Mouse (Mus musculus): Measurements from ENCODE around the gene Lrig2. TPM values are rescaled to one million over a fixed set of nuclear protein-coding genes. Genes with fewer than 3 reads are reported as not detected.

The Lrig2 gene
- polyA plus RNA-seq, 1 experiment from 2014 or later, result 23.7 TPM

- H3K27me3 ChIP-seq (ENCODE audit: control insufficient read depth, insufficient read depth, low read length), result no peaks in the 10 kb centered on the region
- no peak overlapping the region for H3K4me2 ChIP-seq
- DNase-seq (ENCODE audit: low spot score, missing footprints) (no peak), ATAC-seq (ENCODE audit: low FRiP score) (no peak)
- no peaks in the 10 kb centered on the region for H3K36me3 ChIP-seq (ENCODE audit: control insufficient read depth, insufficient read depth, low read length)
- no peak overlapping the region for H3K27ac ChIP-seq (ENCODE audit: low read depth, low read length)
- H3K4me3 ChIP-seq (ENCODE audit: low read depth, low read length), result no peak overlapping the region
- H3K4me1 ChIP-seq (ENCODE audit: control insufficient read depth, insufficient read depth, low read length), result no peaks in the 10 kb centered on the region
- WGBS, result 86% methylated on average over 1 of the region's 1 CpGs
- no peaks in the 10 kb centered on the region for H3K9me3 ChIP-seq (ENCODE audit: control insufficient read depth, low read length)
- H3K9ac ChIP-seq (ENCODE audit: low read length), result no peak overlapping the region
Measured at GRCm38 (mm10) chr3:104533223-104533622, 21.5 kb upstream of the Lrig2 start.

GRCm38 (mm10) chr3:104526115-104526882 lies 14.6 kb upstream of the Lrig2 start:
- no peak overlapping the region for H3K4me3 ChIP-seq (ENCODE audit: low read depth, low read length)
- DNase-seq (ENCODE audit: low spot score, missing footprints), result no peak
- ATAC-seq (ENCODE audit: low FRiP score), result no peak
- 80% methylated on average over 4 of the region's 4 CpGs for WGBS
- H3K4me2 ChIP-seq, result no peak overlapping the region
- no peaks in the 10 kb centered on the region for H3K36me3 ChIP-seq (ENCODE audit: control insufficient read depth, insufficient read depth, low read length)
- H3K27me3 ChIP-seq (ENCODE audit: control insufficient read depth, insufficient read depth, low read length), result no peaks in the 10 kb centered on the region
- no peak overlapping the region for H3K9ac ChIP-seq (ENCODE audit: low read length)
- no peak overlapping the region for H3K27ac ChIP-seq (ENCODE audit: low read depth, low read length)
- no peaks in the 10 kb centered on the region for H3K9me3 ChIP-seq (ENCODE audit: control insufficient read depth, low read length)
- H3K4me1 ChIP-seq (ENCODE audit: control insufficient read depth, insufficient read depth, low read length), result no peaks in the 10 kb centered on the region

GRCm38 (mm10) chr3:104525516-104525915 lies 13.8 kb upstream of the Lrig2 start:
- no peaks in the 10 kb centered on the region for H3K9me3 ChIP-seq (ENCODE audit: control insufficient read depth, low read length)
- DNase-seq (ENCODE audit: low spot score, missing footprints) (no peak), ATAC-seq (ENCODE audit: low FRiP score) (no peak)
- H3K27me3 ChIP-seq (ENCODE audit: control insufficient read depth, insufficient read depth, low read length), result no peaks in the 10 kb centered on the region
- 38% methylated on average over 2 of the region's 2 CpGs for WGBS
- H3K9ac ChIP-seq (ENCODE audit: low read length), result no peak overlapping the region
- no peaks in the 10 kb centered on the region for H3K36me3 ChIP-seq (ENCODE audit: control insufficient read depth, insufficient read depth, low read length)
- H3K4me1 ChIP-seq (ENCODE audit: control insufficient read depth, insufficient read depth, low read length), result no peaks in the 10 kb centered on the region
- H3K4me3 ChIP-seq (ENCODE audit: low read depth, low read length), result no peak overlapping the region
- H3K27ac ChIP-seq (ENCODE audit: low read depth, low read length), result no peak overlapping the region
- no peak overlapping the region for H3K4me2 ChIP-seq

GRCm38 (mm10) chr3:104525029-104525428 lies 13.3 kb upstream of the Lrig2 start:
- Histone ChIP-seq H3K27me3 (ENCODE audit: control insufficient read depth, insufficient read depth, low read length) (no peaks in the 10 kb centered on the region), H3K9me3 (ENCODE audit: control insufficient read depth, low read length) (no peaks in the 10 kb centered on the region), H3K36me3 (ENCODE audit: control insufficient read depth, insufficient read depth, low read length) (no peaks in the 10 kb centered on the region), H3K4me3 (ENCODE audit: low read depth, low read length) (no peak overlapping the region), H3K4me2 (no peak overlapping the region), H3K4me1 (ENCODE audit: control insufficient read depth, insufficient read depth, low read length) (no peaks in the 10 kb centered on the region), H3K27ac (ENCODE audit: low read depth, low read length) (no peak overlapping the region), H3K9ac (ENCODE audit: low read length) (no peak overlapping the region)
- DNase-seq (ENCODE audit: low spot score, missing footprints) (no peak), ATAC-seq (ENCODE audit: low FRiP score) (no peak)
- 73% methylated on average over 1 of the region's 1 CpGs for WGBS

- WGBS, result 76% methylated on average over 4 of the region's 4 CpGs
- H3K9me3 ChIP-seq (ENCODE audit: control insufficient read depth, low read length), result no peaks in the 10 kb centered on the region
- no peak overlapping the region for H3K27ac ChIP-seq (ENCODE audit: low read depth, low read length)
- no peaks in the 10 kb centered on the region for H3K36me3 ChIP-seq (ENCODE audit: control insufficient read depth, insufficient read depth, low read length)
- H3K9ac ChIP-seq (ENCODE audit: low read length), result no peak overlapping the region
- H3K4me2 ChIP-seq, result no peak overlapping the region
- no peak overlapping the region for H3K4me3 ChIP-seq (ENCODE audit: low read depth, low read length)
- ATAC-seq (ENCODE audit: low FRiP score) (no peak), DNase-seq (ENCODE audit: low spot score, missing footprints) (no peak)
- no peaks in the 10 kb centered on the region for H3K4me1 ChIP-seq (ENCODE audit: control insufficient read depth, insufficient read depth, low read length)
- H3K27me3 ChIP-seq (ENCODE audit: control insufficient read depth, insufficient read depth, low read length), result no peaks in the 10 kb centered on the region
Measured at GRCm38 (mm10) chr3:104523333-104523871, 11.7 kb upstream of the Lrig2 start.

GRCm38 (mm10) chr3:104521341-104521924 lies 9.7 kb upstream of the Lrig2 start:
- 71% methylated on average over 3 of the region's 3 CpGs for WGBS
- Histone ChIP-seq H3K9me3 (ENCODE audit: control insufficient read depth, low read length) (no peaks in the 10 kb centered on the region), H3K4me3 (ENCODE audit: low read depth, low read length) (no peak overlapping the region), H3K36me3 (ENCODE audit: control insufficient read depth, insufficient read depth, low read length) (no peaks in the 10 kb centered on the region), H3K27me3 (ENCODE audit: control insufficient read depth, insufficient read depth, low read length) (no peaks in the 10 kb centered on the region), H3K4me2 (no peak overlapping the region), H3K9ac (ENCODE audit: low read length) (no peak overlapping the region), H3K27ac (ENCODE audit: low read depth, low read length) (no peak overlapping the region), H3K4me1 (ENCODE audit: control insufficient read depth, insufficient read depth, low read length) (no peaks in the 10 kb centered on the region)
- no peak for DNase-seq (ENCODE audit: low spot score, missing footprints)
- ATAC-seq (ENCODE audit: low FRiP score), result no peak

- Histone ChIP-seq H3K36me3 (ENCODE audit: control insufficient read depth, insufficient read depth, low read length) (no peaks in the 10 kb centered on the region), H3K4me2 (no peak overlapping the region), H3K4me3 (ENCODE audit: low read depth, low read length) (no peak overlapping the region), H3K27ac (ENCODE audit: low read depth, low read length) (no peak overlapping the region), H3K9ac (ENCODE audit: low read length) (no peak overlapping the region), H3K4me1 (ENCODE audit: control insufficient read depth, insufficient read depth, low read length) (no peaks in the 10 kb centered on the region), H3K9me3 (ENCODE audit: control insufficient read depth, low read length) (no peaks in the 10 kb centered on the region), H3K27me3 (ENCODE audit: control insufficient read depth, insufficient read depth, low read length) (no peaks in the 10 kb centered on the region)
- DNase-seq (ENCODE audit: low spot score, missing footprints), result no peak
- WGBS, result 79% methylated on average over 3 of the region's 3 CpGs
- ATAC-seq (ENCODE audit: low FRiP score), result no peak
Measured at GRCm38 (mm10) chr3:104520471-104520870, 8.8 kb upstream of the Lrig2 start.

- WGBS, result 70% methylated on average over 6 of the region's 6 CpGs
- no peaks in the 10 kb centered on the region for H3K9me3 ChIP-seq (ENCODE audit: control insufficient read depth, low read length)
Measured at GRCm38 (mm10) chr3:104518931-104519330, 7.2 kb upstream of the Lrig2 start.

GRCm38 (mm10) chr3:104518411-104518810 lies 6.7 kb upstream of the Lrig2 start:
- 88% methylated on average over 3 of the region's 3 CpGs for WGBS
- H3K9ac ChIP-seq (ENCODE audit: low read length), result no peak overlapping the region
- DNase-seq (ENCODE audit: low spot score, missing footprints), result no peak

More at GRCm38 (mm10) chr3:104518931-104519330, 7.2 kb upstream of the Lrig2 start:
- DNase-seq (ENCODE audit: low spot score, missing footprints) (no peak), ATAC-seq (ENCODE audit: low FRiP score) (no peak)
- no peak overlapping the region for H3K9ac ChIP-seq (ENCODE audit: low read length)
- no peaks in the 10 kb centered on the region for H3K4me1 ChIP-seq (ENCODE audit: control insufficient read depth, insufficient read depth, low read length)
- H3K27me3 ChIP-seq (ENCODE audit: control insufficient read depth, insufficient read depth, low read length), result no peaks in the 10 kb centered on the region
- H3K27ac ChIP-seq (ENCODE audit: low read depth, low read length), result no peak overlapping the region
- no peaks in the 10 kb centered on the region for H3K36me3 ChIP-seq (ENCODE audit: control insufficient read depth, insufficient read depth, low read length)
- no peak overlapping the region for H3K4me2 ChIP-seq
- H3K4me3 ChIP-seq (ENCODE audit: low read depth, low read length), result no peak overlapping the region

More at GRCm38 (mm10) chr3:104518411-104518810, 6.7 kb upstream of the Lrig2 start:
- Histone ChIP-seq H3K4me3 (ENCODE audit: low read depth, low read length) (no peak overlapping the region), H3K36me3 (ENCODE audit: control insufficient read depth, insufficient read depth, low read length) (no peaks in the 10 kb centered on the region), H3K4me1 (ENCODE audit: control insufficient read depth, insufficient read depth, low read length) (no peaks in the 10 kb centered on the region), H3K9me3 (ENCODE audit: control insufficient read depth, low read length) (no peaks in the 10 kb centered on the region), H3K27ac (ENCODE audit: low read depth, low read length) (no peak overlapping the region), H3K4me2 (no peak overlapping the region), H3K27me3 (ENCODE audit: control insufficient read depth, insufficient read depth, low read length) (no peaks in the 10 kb centered on the region)
- ATAC-seq (ENCODE audit: low FRiP score), result no peak

All from midbrain, embryonic 11.5 days (tissue).